Mouse (Mus musculus): ENCODE measurements around the gene Scmh1. TPM values are rescaled to one million over a fixed set of nuclear protein-coding genes. Genes with fewer than 3 reads are reported as not detected.
"Not testable (repeated sequence)": the region's sequence is repeated elsewhere in the genome, so short reads cannot be mapped to it uniquely, and the experiment has no call there.

Scmh1 gene
- 10 to 100 TPM; 30.6 to 32.8 TPM for total RNA-seq (2021)
- long read RNA-seq, experiment 1, partial matches to known transcripts = 1 of 4 reads
- long read RNA-seq, experiment 1, other reads (novel, unspliced or antisense) = 0 of 4 reads
- long read RNA-seq, experiment 2, partial matches to known transcripts = 4 of 12 reads
- long read RNA-seq, experiment 2, other reads (novel, unspliced or antisense) = 4 of 12 reads

- DNase-seq (ENCODE audit: low spot score in 2 of 2) = peak; percentile 71 to 72
Measured at GRCm38 (mm10) chr4:120405144-120405805, at the start of gene Scmh1. Gene Scmh1 (plus strand): TSS chr4:120405281.

- DNase-seq (ENCODE audit: low spot score in 2 of 2) = no peak
Measured at GRCm38 (mm10) chr4:120360011-120360521, 45.0 kb upstream of the Scmh1 start.

GRCm38 (mm10) chr4:120364729-120365128 is 40.4 kb upstream of the Scmh1 start:
- DNase-seq (ENCODE audit: low spot score in 2 of 2) = no peak

- no peak for DNase-seq (ENCODE audit: low spot score in 2 of 2)
Measured at GRCm38 (mm10) chr4:120365456-120365855, 39.6 kb upstream of the Scmh1 start.

GRCm38 (mm10) chr4:120368031-120368430 is 37.0 kb upstream of the Scmh1 start:
- DNase-seq (ENCODE audit: low spot score in 2 of 2) = no peak

- DNase-seq (ENCODE audit: low spot score in 2 of 2) = peak; percentile 51 to 53
Measured at GRCm38 (mm10) chr4:120368663-120369062, 36.4 kb upstream of the Scmh1 start.

- no peak for DNase-seq (ENCODE audit: low spot score in 2 of 2)
Measured at GRCm38 (mm10) chr4:120369156-120369555, 35.9 kb upstream of the Scmh1 start.

- no peak for DNase-seq (ENCODE audit: low spot score in 2 of 2)
Measured at GRCm38 (mm10) chr4:120369861-120370366, 35.2 kb upstream of the Scmh1 start.

- no peak for DNase-seq (ENCODE audit: low spot score in 2 of 2)
Measured at GRCm38 (mm10) chr4:120372838-120373237, 32.2 kb upstream of the Scmh1 start.

- no peak for DNase-seq (ENCODE audit: low spot score in 2 of 2)
Measured at GRCm38 (mm10) chr4:120373813-120374212, 31.3 kb upstream of the Scmh1 start.

GRCm38 (mm10) chr4:120380811-120381391 is 24.2 kb upstream of the Scmh1 start:
- peak; percentile 55 to 69 for DNase-seq (ENCODE audit: low spot score in 2 of 2)

- DNase-seq (ENCODE audit: low spot score in 2 of 2) = no peak
Measured at GRCm38 (mm10) chr4:120385496-120385895, 19.6 kb upstream of the Scmh1 start.

GRCm38 (mm10) chr4:120387496-120387895 is 17.6 kb upstream of the Scmh1 start:
- no peak for DNase-seq (ENCODE audit: low spot score in 2 of 2)

- DNase-seq (ENCODE audit: low spot score in 2 of 2) = no peak
Measured at GRCm38 (mm10) chr4:120387968-120388367, 17.1 kb upstream of the Scmh1 start.

- no peak for DNase-seq (ENCODE audit: low spot score in 2 of 2)
Measured at GRCm38 (mm10) chr4:120388998-120389542, 16.0 kb upstream of the Scmh1 start.

- no peak for DNase-seq (ENCODE audit: low spot score in 2 of 2)
Measured at GRCm38 (mm10) chr4:120389546-120389945, 15.5 kb upstream of the Scmh1 start.

- no peak for DNase-seq (ENCODE audit: low spot score in 2 of 2)
Measured at GRCm38 (mm10) chr4:120391591-120391990, 13.5 kb upstream of the Scmh1 start.

GRCm38 (mm10) chr4:120392341-120392740 is 12.7 kb upstream of the Scmh1 start:
- DNase-seq (ENCODE audit: low spot score in 2 of 2) = no peak

- DNase-seq (ENCODE audit: low spot score in 2 of 2) = no peak
Measured at GRCm38 (mm10) chr4:120392748-120393147, 12.3 kb upstream of the Scmh1 start.

- no peak for DNase-seq (ENCODE audit: low spot score in 2 of 2)
Measured at GRCm38 (mm10) chr4:120400251-120400650, 4.8 kb upstream of the Scmh1 start.

GRCm38 (mm10) chr4:120402105-120402504 is 3.0 kb upstream of the Scmh1 start:
- DNase-seq (ENCODE audit: low spot score in 2 of 2) = not testable (repeated sequence)

GRCm38 (mm10) chr4:120404247-120404646 is 834 bp upstream of the Scmh1 start:
- no peak for DNase-seq (ENCODE audit: low spot score in 2 of 2)
